Mouse (Mus musculus) left cerebral cortex, adult 8-10 months (tissue): ENCODE measurements around the gene Pbxip1. TPM values are rescaled to one million over a fixed set of nuclear protein-coding genes. Genes with fewer than 3 reads are reported as not detected.

ENCODE experiments used
- DNase-seq, 2 experiments: peaks; one replicate each; pipeline ENCODE4 v3.0.0; 2022; ENCODE audit warnings: low spot score in 2 of 2
- total RNA-seq, 4 experiments: library from RNA; stranded (reverse); gene quantifications; 2 replicates each; pipeline ENCODE4 v1.2.4; 2022

The Pbxip1 gene
- 10 to 100 TPM; 33.6 to 51.4 (median 41.9) TPM for total RNA-seq

DNA sequence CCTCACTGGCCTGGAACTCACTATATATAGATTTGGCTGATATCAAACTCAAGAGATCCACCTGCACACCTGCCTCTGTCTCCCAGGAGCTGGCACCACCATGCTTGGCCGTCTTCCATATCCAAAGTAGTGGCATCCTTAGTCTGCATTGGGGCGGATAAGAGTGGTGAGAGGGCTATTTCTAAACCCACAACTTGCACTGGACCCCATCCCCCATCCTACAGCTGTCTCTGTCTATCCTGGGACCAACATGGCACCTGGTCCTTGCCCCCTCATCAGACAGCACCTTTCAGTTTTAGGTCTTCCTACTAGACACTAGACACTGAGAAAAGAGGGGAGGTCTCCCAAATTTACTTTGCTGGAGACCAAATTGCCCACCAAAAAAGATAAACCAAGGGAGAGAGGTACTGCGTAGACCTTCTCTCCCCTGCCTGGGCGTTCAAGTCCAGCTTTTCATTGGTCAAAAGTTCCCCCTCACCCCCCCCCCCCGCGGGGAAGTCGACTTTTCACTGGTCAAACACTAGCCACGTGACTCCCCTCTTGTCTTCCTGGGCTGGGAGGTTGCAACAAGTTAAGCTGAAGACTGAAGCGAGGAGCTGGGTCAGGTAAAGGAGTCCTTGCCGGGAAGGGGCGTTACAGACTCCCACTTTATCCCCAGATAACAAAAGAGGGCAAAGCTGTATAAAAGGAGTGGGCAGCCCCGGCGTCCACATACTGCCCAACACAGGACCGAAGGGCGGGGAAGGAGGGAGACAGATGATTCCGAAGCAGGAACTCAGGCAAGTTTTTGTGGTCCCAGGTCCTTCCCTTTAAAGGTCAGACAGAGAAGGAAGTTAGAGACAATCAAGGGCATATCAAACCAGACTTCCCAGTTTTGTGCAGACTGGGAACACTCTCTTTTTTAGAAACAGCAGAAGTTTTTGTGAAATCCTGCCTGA lies at the start of gene Pbxip1:
Pbxip1 (plus strand) TSS at position 531 of the 938 bp plus-strand sequence.
- DNase-seq: no peak

- DNase-seq: no peak
Measured at GRCm38 (mm10) chr3:89387632-89388031, 48.9 kb upstream of the Pbxip1 start.

DNA sequence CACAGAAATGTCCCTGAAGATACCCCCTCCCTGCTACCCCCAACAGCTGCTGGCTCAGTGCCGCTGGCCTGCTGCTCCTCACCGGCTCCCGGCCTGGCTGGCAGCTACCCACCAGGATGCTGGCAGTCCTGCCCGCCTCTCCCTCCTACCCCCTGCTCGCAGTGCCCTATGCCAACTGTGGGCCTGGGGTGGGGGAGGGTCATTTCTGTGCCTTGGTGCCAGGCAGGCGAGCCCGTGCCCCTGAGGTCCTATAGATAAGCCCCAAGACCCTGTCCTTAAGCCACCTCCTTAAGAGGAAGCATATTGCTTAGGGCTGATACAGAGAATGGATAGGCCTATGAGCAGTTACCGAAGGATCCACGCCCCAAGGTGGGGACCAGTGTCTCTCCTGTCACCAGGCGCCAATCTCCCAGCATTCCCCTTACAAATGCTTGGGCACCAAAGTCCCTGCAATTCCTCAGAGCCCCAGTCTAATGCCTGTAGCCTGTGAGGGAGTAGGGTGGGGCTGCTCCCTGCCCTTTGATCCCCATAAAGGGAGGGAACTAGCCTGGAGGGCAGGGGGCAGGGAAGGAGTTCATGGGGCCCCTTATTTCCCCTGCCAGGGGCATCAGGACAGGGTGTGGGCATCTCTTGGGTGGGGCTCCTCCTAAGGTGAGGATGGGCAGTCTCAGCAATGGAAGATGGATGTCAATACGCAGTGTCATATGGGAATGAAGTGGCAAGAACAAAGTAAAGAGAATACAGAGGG lies 48.2 kb upstream of the Pbxip1 start:
- DNase-seq: no peak

GRCm38 (mm10) chr3:89388901-89389740 lies 47.4 kb upstream of the Pbxip1 start:
- DNase-seq: no peak

DNA sequence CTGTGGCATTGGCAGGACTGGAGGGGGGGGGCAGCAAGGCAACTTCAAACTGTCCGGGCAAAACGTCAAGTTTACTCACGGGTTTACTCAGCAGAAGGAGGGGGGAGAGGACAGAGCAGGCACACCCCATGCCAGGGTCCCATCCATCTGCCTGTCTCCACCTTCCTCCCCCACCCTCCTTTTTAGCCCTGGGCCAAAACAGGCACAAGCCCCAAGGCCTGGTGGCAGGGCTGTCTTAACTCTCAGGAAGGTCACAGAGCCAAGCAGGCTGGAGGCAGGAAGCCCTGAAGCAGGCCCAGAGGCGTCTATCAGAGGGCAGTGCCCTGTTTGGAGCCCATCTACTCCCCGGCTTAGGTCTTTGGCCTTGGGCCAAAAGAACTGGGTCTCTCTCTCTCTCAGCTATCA lies 46.4 kb upstream of the Pbxip1 start:
- no peak for DNase-seq

DNA sequence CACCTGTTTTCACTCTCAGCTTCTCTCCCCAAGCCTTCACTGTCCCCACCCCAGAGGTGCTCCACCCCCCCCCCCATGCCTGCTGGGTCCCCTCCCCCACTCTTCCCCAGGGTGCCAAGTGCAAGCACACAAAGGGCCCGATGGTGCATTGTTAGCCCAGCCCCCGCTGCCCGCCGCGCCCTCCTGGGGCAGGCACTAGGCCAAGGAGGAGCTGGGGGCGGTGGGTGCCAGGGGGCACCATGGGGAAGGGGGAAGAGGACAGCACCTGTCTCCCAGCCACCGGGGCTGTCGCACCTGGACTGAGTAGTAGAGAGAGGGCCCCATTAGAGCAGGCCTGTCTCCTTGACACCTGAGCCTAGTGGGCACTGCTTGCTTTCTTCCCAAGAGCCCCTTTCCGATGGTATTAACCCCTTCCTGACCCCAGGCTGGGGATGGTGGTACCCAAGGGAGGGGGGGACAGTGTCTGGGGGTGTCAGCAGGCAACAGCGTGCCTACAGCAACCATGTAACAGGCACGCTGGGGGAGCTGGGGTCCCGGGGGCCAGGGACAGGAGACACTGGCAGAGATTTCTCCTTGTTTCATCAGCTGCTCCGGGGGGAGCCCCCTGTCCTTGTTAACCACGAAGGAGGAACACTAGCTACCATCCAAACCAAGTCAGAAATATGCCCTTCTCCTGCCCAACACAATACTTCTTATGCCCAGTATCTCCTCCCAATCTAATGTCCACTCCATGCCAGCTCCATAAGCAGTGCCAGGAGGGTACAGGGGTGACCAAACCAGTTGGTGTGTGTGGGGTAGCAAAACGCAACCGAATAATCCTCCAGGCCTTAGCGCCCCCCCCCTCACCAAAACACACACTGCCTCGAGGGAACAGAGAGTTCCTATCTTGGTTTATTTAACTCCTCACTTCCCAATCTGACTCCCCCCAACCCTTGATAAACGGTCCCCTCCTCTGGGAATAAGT lies 45.5 kb upstream of the Pbxip1 start:
- DNase-seq: no peak

DNA sequence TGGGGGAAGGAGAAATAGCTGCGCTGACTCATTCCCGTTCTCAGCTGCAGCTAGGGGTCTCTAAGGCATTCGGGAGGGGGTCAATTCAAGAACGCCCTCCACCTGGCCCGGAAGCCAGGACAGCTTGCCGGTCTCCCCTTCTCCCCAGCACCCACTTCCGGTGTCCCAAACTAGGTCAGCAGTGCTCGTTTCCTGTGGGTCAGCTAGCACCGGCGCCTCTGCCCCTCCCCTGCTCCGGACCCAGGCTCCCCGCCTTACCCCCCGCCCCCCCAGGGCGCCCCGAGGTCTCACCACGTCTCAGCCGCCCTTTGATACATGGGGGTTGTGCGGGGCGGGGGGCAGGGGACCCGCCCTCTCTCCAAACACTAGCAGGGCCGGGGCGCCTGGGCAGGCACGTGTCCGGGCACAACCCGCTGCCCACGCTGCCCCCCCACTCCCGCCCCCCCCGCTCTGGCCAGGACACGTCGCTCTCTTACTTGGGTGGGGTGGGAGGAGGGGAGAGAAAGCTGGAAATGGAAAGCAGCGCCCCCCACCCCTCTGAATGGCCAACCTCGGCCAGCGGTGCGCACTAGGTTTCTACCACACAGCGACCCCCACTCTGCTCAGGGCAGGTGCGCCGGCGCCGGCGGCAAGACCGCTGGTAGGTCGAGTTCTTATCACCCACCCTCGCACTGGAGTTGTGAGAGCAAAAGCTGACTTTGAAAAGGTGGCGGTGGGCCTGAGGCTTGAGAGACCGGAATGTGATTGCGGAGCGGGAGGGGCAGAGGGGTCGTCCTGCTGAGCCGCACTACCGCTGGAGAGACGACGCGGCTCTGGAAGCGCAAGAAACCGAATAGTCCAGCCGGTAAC lies 44.6 kb upstream of the Pbxip1 start:
- DNase-seq: no peak

- DNase-seq: no peak
Measured at GRCm38 (mm10) chr3:89392871-89393311, 43.6 kb upstream of the Pbxip1 start.

GRCm38 (mm10) chr3:89393605-89394004 lies 42.9 kb upstream of the Pbxip1 start:
- DNase-seq: peak; percentile 78 to 96

GRCm38 (mm10) chr3:89394006-89394893 lies 42.3 kb upstream of the Pbxip1 start, which contains the start of gene Zbtb7b:
Gene Zbtb7b, minus strand, starts transcription at chr3:89394776.
- no peak for DNase-seq

GRCm38 (mm10) chr3:89394894-89395256 lies 41.6 kb upstream of the Pbxip1 start:
- no peak for DNase-seq

DNA sequence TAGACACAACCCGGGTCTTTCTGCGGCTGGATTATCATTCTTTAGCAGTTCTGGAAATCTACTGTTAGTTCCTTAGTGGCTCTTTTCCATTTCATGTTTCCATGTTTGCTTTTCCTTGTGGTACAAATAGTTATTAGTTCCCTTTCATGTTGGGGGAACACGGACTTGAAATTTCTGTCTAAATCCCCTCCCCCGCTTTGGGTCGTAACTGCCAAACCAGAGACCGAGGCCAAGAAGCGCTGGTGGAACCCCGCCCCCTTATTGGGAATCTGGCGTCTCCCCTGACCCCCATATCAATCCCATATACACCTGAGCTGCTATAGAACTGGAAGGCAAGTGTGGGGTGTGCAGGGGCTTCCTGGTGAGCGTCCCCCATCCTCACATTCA lies 41.1 kb upstream of the Pbxip1 start:
- DNase-seq: no peak

- DNase-seq: no peak
Measured at GRCm38 (mm10) chr3:89395806-89396653, 40.5 kb upstream of the Pbxip1 start.

DNA sequence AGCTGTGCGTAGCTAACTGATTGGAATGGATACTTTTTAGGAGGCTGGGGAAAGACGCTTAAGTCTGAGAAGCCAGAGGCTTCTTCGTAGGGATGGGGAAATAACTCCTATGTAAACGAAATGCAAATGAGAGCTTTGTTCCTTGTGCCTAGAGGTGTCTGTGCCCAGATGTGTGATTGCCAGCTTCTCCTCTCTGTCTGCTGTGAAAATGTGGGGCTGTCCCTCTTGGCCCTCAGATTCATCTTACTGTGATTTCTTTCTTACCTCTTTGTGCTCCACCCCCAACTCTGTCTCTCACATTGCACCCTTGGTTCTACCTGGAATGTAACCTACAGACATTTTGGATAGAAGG lies 39.9 kb upstream of the Pbxip1 start:
- DNase-seq: no peak

DNA sequence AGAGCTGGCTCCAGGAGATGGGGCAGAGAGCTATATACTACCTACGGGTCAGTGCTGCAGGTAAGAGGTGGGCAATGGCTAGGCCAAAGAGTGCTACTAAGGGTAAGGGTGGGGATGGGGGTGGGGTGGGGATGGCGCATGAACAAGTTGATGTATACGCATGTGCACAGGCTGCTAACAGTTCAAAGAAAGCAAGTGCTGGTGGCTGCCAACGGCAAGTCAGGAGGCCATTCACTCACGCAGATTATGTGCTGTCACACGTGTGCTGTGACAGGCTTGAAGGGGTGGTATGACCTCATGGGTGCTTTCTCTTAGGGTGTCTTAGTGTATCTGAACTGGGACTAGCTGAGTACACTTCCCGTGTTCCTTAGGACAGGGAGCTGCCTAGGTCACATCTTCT lies 35.2 kb upstream of the Pbxip1 start:
- DNase-seq: no peak

DNA sequence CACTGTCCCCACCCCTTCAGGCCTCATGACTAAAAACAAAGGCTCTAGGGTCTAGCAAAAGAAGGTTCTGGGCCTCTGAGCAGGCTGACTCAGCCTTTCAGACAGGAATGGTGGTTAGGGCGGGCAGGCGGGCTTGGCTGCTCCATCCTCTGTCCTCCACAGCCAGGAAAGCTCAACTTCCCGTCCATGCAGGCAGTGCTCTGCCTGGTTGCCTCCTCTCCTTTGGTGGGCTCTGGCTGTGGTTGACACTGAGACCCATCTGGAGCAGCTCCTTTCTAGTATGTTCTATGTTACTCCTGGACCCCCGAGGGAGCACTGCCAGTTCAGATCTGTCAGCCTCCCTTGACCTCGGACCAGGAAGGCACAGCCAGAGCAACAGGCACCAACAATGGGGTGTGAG lies 33.8 kb upstream of the Pbxip1 start, which contains the start of gene Lenep:
Lenep (minus strand) TSS at position 101 of the 400 bp plus-strand sequence.
- no peak for DNase-seq

- DNase-seq: no peak
Measured at GRCm38 (mm10) chr3:89406887-89407286, 29.6 kb upstream of the Pbxip1 start.
